Mouse (Mus musculus) lung, postnatal 4 days (tissue): ENCODE data around the gene Polr3gl.

Experiments used
- DNase-seq, 2 experiments: peaks; one replicate each; pipeline ENCODE4 v3.0.0; 2021

Gene Polr3gl

GRCm38 (mm10) chr3:96571336-96571735 is 22.6 kb downstream of the Polr3gl start:
- DNase-seq, result no peak

GRCm38 (mm10) chr3:96570643-96571042 is 23.3 kb downstream of the Polr3gl start:
- DNase-seq, result no peak

- no peak for DNase-seq
Observed at GRCm38 (mm10) chr3:96569966-96570605, 23.9 kb downstream of the Polr3gl start.

GRCm38 (mm10) chr3:96569506-96569905 is 24.5 kb downstream of the Polr3gl start:
- DNase-seq, result no peak

GRCm38 (mm10) chr3:96568605-96569004 is 25.4 kb downstream of the Polr3gl start:
- DNase-seq, result no peak

GRCm38 (mm10) chr3:96566661-96567450 is 27.1 kb downstream of the Polr3gl start:
- no peak for DNase-seq

GRCm38 (mm10) chr3:96565105-96565504 is 28.9 kb downstream of the Polr3gl start:
- DNase-seq, result no peak

- peak; percentile 74 to 81 for DNase-seq
Observed at GRCm38 (mm10) chr3:96564633-96565032, 29.3 kb downstream of the Polr3gl start.

GRCm38 (mm10) chr3:96563911-96564632 is 29.9 kb downstream of the Polr3gl start:
- peak; percentile 60 to 63 for DNase-seq

- DNase-seq, result no peak
Observed at GRCm38 (mm10) chr3:96563267-96563666, 30.7 kb downstream of the Polr3gl start.

GRCm38 (mm10) chr3:96561946-96562681 is 31.9 kb downstream of the Polr3gl start:
- DNase-seq, result peak; percentile 47 to 59

GRCm38 (mm10) chr3:96560881-96561668 is 32.9 kb downstream of the Polr3gl start:
- DNase-seq, result no peak

- peak in 1 of 2 experiments; percentile 49 for DNase-seq
Observed at GRCm38 (mm10) chr3:96559911-96560850, 33.8 kb downstream of the Polr3gl start.

GRCm38 (mm10) chr3:96559398-96559910 is 34.5 kb downstream of the Polr3gl start:
- no peak for DNase-seq

- no peak for DNase-seq
Observed at GRCm38 (mm10) chr3:96558668-96559196, 35.2 kb downstream of the Polr3gl start.

GRCm38 (mm10) chr3:96558159-96558558 is 35.8 kb downstream of the Polr3gl start:
- DNase-seq, result no peak

GRCm38 (mm10) chr3:96557694-96558093 is 36.3 kb downstream of the Polr3gl start, which contains the start of gene Txnip:
Gene Txnip (plus strand): TSS chr3:96557957.
- DNase-seq, result peak; percentile 100

- no peak for DNase-seq
Observed at GRCm38 (mm10) chr3:96556651-96557635, 37.0 kb downstream of the Polr3gl start.
